Mouse (Mus musculus) ES-CJ7 (cell line): ENCODE measurements around the gene Hps4.

Experiments
- DNase-seq: peaks from one replicate; pipeline ENCODE4 v3.0.0; 2011; ENCODE audit warnings: low read depth, low spot score

Gene Hps4

GRCm38 (mm10) chr5:112366879-112367278 is 24.0 kb downstream of the Hps4 start:
- no peak for DNase-seq

- DNase-seq: no peak
Measured at GRCm38 (mm10) chr5:112367338-112367737, 24.5 kb downstream of the Hps4 start.

GRCm38 (mm10) chr5:112367929-112368328 is 25.0 kb downstream of the Hps4 start:
- no peak for DNase-seq

- no peak for DNase-seq
Measured at GRCm38 (mm10) chr5:112368666-112369065, 25.8 kb downstream of the Hps4 start.

GRCm38 (mm10) chr5:112369326-112369725 is 26.4 kb downstream of the Hps4 start:
- DNase-seq: no peak

GRCm38 (mm10) chr5:112370236-112370813 is 27.4 kb downstream of the Hps4 start:
- no peak for DNase-seq

GRCm38 (mm10) chr5:112371933-112372332 is 29.1 kb downstream of the Hps4 start:
- DNase-seq: no peak

GRCm38 (mm10) chr5:112376111-112376510 is 33.2 kb downstream of the Hps4 start:
- DNase-seq: no peak

GRCm38 (mm10) chr5:112377380-112377779 is 34.5 kb downstream of the Hps4 start:
- no peak for DNase-seq

- DNase-seq: no peak
Measured at GRCm38 (mm10) chr5:112378716-112379115, 35.8 kb downstream of the Hps4 start.

GRCm38 (mm10) chr5:112381154-112381553 is 38.3 kb downstream of the Hps4 start:
- no peak for DNase-seq

GRCm38 (mm10) chr5:112382042-112382441 is 39.2 kb downstream of the Hps4 start:
- no peak for DNase-seq

GRCm38 (mm10) chr5:112382641-112383330 is 39.9 kb downstream of the Hps4 start:
- no peak for DNase-seq

GRCm38 (mm10) chr5:112384805-112385472 is 42.1 kb downstream of the Hps4 start:
- no peak for DNase-seq

GRCm38 (mm10) chr5:112385973-112386372 is 43.1 kb downstream of the Hps4 start:
- DNase-seq: peak; percentile 91

- no peak for DNase-seq
Measured at GRCm38 (mm10) chr5:112389352-112389751, 46.5 kb downstream of the Hps4 start.

- DNase-seq: peak; percentile 50
Measured at GRCm38 (mm10) chr5:112391002-112391401, 48.1 kb downstream of the Hps4 start.

- DNase-seq: peak; percentile 31
Measured at GRCm38 (mm10) chr5:112391676-112392323, 48.9 kb downstream of the Hps4 start.

- no peak for DNase-seq
Measured at GRCm38 (mm10) chr5:112393741-112394414, 51.0 kb downstream of the Hps4 start.

- DNase-seq: no peak
Measured at GRCm38 (mm10) chr5:112394415-112394763, 51.5 kb downstream of the Hps4 start.

GRCm38 (mm10) chr5:112394779-112395443 is 52.0 kb downstream of the Hps4 start, which contains the start of gene Asphd2:
Gene Asphd2, minus strand, starts transcription at chr5:112394866.
- DNase-seq: peak; percentile 70
